Mouse (Mus musculus) megakaryocyte, embryonic 14.5 days (primary cell): ENCODE measurements around the gene Cplane1.

Experiments
- FLI1 ChIP-seq: IDR thresholded peaks from 2 replicates; pipeline ENCODE4 v1.6.1; 2012; ENCODE audit warnings: low read length, inconsistent platforms, mixed read lengths
- GATA1 ChIP-seq: IDR thresholded peaks from 3 replicates; pipeline ENCODE4 v1.6.1; 2012; ENCODE audit warnings: mixed read lengths, low read length, inconsistent platforms, borderline replicate concordance

DNA sequence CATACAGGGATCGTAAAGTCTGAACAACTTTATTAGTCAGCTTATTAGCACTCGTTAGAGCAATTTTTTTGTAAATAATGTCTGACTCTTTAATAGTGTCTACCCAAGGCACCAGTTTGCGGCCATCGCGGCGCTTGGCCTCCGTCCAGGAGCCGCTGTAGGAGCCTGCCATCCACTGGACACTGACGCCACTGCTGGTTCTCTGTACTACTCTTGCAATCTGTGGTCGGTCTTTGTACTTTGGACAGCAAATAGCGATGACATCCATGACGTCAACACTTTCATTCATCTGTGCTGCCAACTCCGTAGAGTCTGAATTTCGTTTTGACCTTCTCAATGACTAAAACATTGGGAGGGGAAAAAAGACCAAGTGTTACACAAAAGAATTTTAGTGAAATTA lies 122.3 kb downstream of the Cplane1 start:
- no peak for TF ChIP-seq GATA1
- TF ChIP-seq FLI1, result no peak
